Mouse (Mus musculus) hindbrain, embryonic 10.5 days (tissue): Measurements from ENCODE around the gene Gng13. TPM values are rescaled to one million over a fixed set of nuclear protein-coding genes. Genes with fewer than 3 reads are reported as not detected.

Source experiments
- DNase-seq: peaks from one replicate; pipeline ENCODE4 v3.0.0-alpha.2; 2017; ENCODE audit warnings: low spot score
- H3K27ac ChIP-seq: fragments of 300-500 bp; sonication (generic); 2 replicates; pipeline ENCODE4 v1.5.1; 2016; ENCODE audit warnings: mild to moderate bottlenecking, moderate library complexity
- H3K27me3 ChIP-seq: fragments of 300-500 bp; sonication (generic); 2 replicates; pipeline ENCODE4 v1.6.1; 2016; ENCODE audit warnings: mild to moderate bottlenecking; ENCODE audit not compliant: poor library complexity, insufficient read depth, severe bottlenecking
- H3K36me3 ChIP-seq: fragments of 300-500 bp; sonication (generic); 2 replicates; pipeline ENCODE4 v1.6.1; 2016; ENCODE audit warnings: mild to moderate bottlenecking, moderate library complexity
- H3K4me1 ChIP-seq: fragments of 300-500 bp; sonication (generic); replicated peaks from 2 replicates; pipeline ENCODE4 v1.6.1; 2016; ENCODE audit warnings: mild to moderate bottlenecking
- H3K4me3 ChIP-seq: fragments of 300-500 bp; sonication (generic); 2 replicates; pipeline ENCODE4 v1.5.1; 2016; ENCODE audit warnings: mild to moderate bottlenecking, moderate library complexity
- H3K9me3 ChIP-seq: fragments of 300-500 bp; sonication (generic); 2 replicates; pipeline ENCODE4 v1.6.1; 2016; ENCODE audit warnings: mild to moderate bottlenecking, moderate library complexity
- WGBS: fragments of 180-500 bp; shearing (Covaris S2); methylation state at CpG from one replicate; pipeline ENCODE4 v1.1.7; 2016; 5-methylcytosine and 5-hydroxymethylcytosine counted together
- polyA plus RNA-seq: library from polyadenylated mRNA; unstranded; fragments of >200 nt; fragmentation: Nextera tagmentation; extraction: Ambion mirVana; gene quantifications from 2 replicates; pipeline ENCODE4 v1.2.1, GENCODE M21; 2016

The Gng13 gene
- polyA plus RNA-seq, 1 experiment from 2014 or later: 4.4 TPM

GRCm38 (mm10) chr17:25711136-25711535 lies 5.8 kb upstream of the Gng13 start:
- H3K4me1 ChIP-seq: peaks cover 14% of the 10 kb centered on the region
- H3K36me3 ChIP-seq: no peaks in the 10 kb centered on the region
- H3K27ac ChIP-seq: no peak overlapping the region
- no peak overlapping the region for H3K4me3 ChIP-seq
- H3K27me3 ChIP-seq: peaks cover 12% of the 10 kb centered on the region
- DNase-seq: no peak
- no peaks in the 10 kb centered on the region for H3K9me3 ChIP-seq
- WGBS: 83% methylated on average over 4 of the region's 4 CpGs

- Histone ChIP-seq H3K27ac (no peak overlapping the region), H3K4me1 (peaks cover 30% of the 10 kb centered on the region), H3K9me3 (no peaks in the 10 kb centered on the region), H3K36me3 (peaks cover 24% of the 10 kb centered on the region), H3K4me3 (no peak overlapping the region), H3K27me3 (peaks cover 45% of the 10 kb centered on the region)
- no peak for DNase-seq
- 50% methylated on average over 3 of the region's 3 CpGs for WGBS
Observed at GRCm38 (mm10) chr17:25715627-25716026, 1.3 kb upstream of the Gng13 start.

- DNase-seq: peak; percentile 13
- Histone ChIP-seq H3K27me3 (peaks cover 45% of the 10 kb centered on the region), H3K4me1 (peaks cover 30% of the 10 kb centered on the region), H3K9me3 (no peaks in the 10 kb centered on the region), H3K36me3 (peaks cover 29% of the 10 kb centered on the region), H3K4me3 (no peak overlapping the region), H3K27ac (no peak overlapping the region)
- WGBS: 5% methylated on average over 6 of the region's 6 CpGs
Observed at GRCm38 (mm10) chr17:25716130-25716529, 841 bp upstream of the Gng13 start.

GRCm38 (mm10) chr17:25717691-25718090 lies 720 bp downstream of the Gng13 start:
- H3K27me3 ChIP-seq: peaks cover 45% of the 10 kb centered on the region
- H3K27ac ChIP-seq: peak overlapping the region; percentile 46; the same call in 1 of the 2 replicates
- H3K9me3 ChIP-seq: no peaks in the 10 kb centered on the region
- peaks cover 44% of the 10 kb centered on the region for H3K36me3 ChIP-seq
- H3K4me1 ChIP-seq: peaks cover 30% of the 10 kb centered on the region
- H3K4me3 ChIP-seq: peak overlapping the region; percentile 53
- DNase-seq: no peak
- 11% methylated on average over 6 of the region's 6 CpGs for WGBS

GRCm38 (mm10) chr17:25721476-25721875 lies 4.5 kb downstream of the Gng13 start:
- WGBS: 96% methylated on average over 5 of the region's 5 CpGs
- DNase-seq: no peak
- Histone ChIP-seq H3K4me1 (peaks cover 34% of the 10 kb centered on the region), H3K36me3 (peaks cover 75% of the 10 kb centered on the region), H3K9me3 (no peaks in the 10 kb centered on the region), H3K27me3 (peaks cover 29% of the 10 kb centered on the region), H3K27ac (no peak overlapping the region), H3K4me3 (no peak overlapping the region)

GRCm38 (mm10) chr17:25723470-25723869 lies 6.5 kb downstream of the Gng13 start:
- Histone ChIP-seq H3K9me3 (no peaks in the 10 kb centered on the region), H3K4me1 (peaks cover 39% of the 10 kb centered on the region), H3K4me3 (no peak overlapping the region), H3K27ac (no peak overlapping the region), H3K27me3 (peaks cover 10% of the 10 kb centered on the region), H3K36me3 (peaks cover 73% of the 10 kb centered on the region)
- WGBS: 94% methylated on average over 19 of the region's 19 CpGs
- DNase-seq: no peak

GRCm38 (mm10) chr17:25723919-25724318 lies 6.9 kb downstream of the Gng13 start:
- Histone ChIP-seq H3K27me3 (peaks cover 5% of the 10 kb centered on the region), H3K27ac (no peak overlapping the region), H3K9me3 (no peaks in the 10 kb centered on the region), H3K36me3 (peaks cover 72% of the 10 kb centered on the region), H3K4me3 (peak overlapping the region; percentile 13; the same call in 1 of the 2 replicates), H3K4me1 (peaks cover 43% of the 10 kb centered on the region)
- 79% methylated on average over 7 of the region's 7 CpGs for WGBS
- peak; percentile 15 for DNase-seq

- WGBS: 85% methylated on average over 6 of the region's 6 CpGs
- no peak overlapping the region for H3K27ac ChIP-seq
- H3K36me3 ChIP-seq: peaks cover 69% of the 10 kb centered on the region
- H3K9me3 ChIP-seq: no peaks in the 10 kb centered on the region
- H3K27me3 ChIP-seq: no peaks in the 10 kb centered on the region
- no peak for DNase-seq
- H3K4me1 ChIP-seq: peaks cover 45% of the 10 kb centered on the region
- H3K4me3 ChIP-seq: no peak overlapping the region; the same call in 1 of the 2 replicates
Observed at GRCm38 (mm10) chr17:25725264-25725663, 8.3 kb downstream of the Gng13 start.

GRCm38 (mm10) chr17:25727265-25728008 lies 10.5 kb downstream of the Gng13 start, which contains the start of the genes Chtf18 and Rpusd1:
TSS of gene Chtf18 (minus strand) at chr17:25727419.
TSS of gene Rpusd1 (plus strand) at chr17:25727670.
- Histone ChIP-seq H3K4me1 (peaks cover 53% of the 10 kb centered on the region), H3K36me3 (peaks cover 60% of the 10 kb centered on the region), H3K9me3 (no peaks in the 10 kb centered on the region), H3K27ac (peak within 1 kb of the TSS; percentile 90), H3K4me3 (peak within 1 kb of the TSS; percentile 73), H3K27me3 (no peaks in the 10 kb centered on the region)
- 1% methylated on average over 37 of the region's 37 CpGs for WGBS
- DNase-seq: peak; percentile 98

GRCm38 (mm10) chr17:25728009-25728270 lies 11.0 kb downstream of the Gng13 start:
- Histone ChIP-seq H3K27me3 (no peaks in the 10 kb centered on the region), H3K36me3 (peaks cover 55% of the 10 kb centered on the region), H3K4me3 (peak overlapping the region; percentile 73), H3K27ac (peak overlapping the region; percentile 90), H3K9me3 (no peaks in the 10 kb centered on the region), H3K4me1 (peaks cover 54% of the 10 kb centered on the region)
- WGBS: 27% methylated on average over 4 of the region's 4 CpGs
- no peak for DNase-seq

GRCm38 (mm10) chr17:25732082-25732481 lies 15.1 kb downstream of the Gng13 start:
- Histone ChIP-seq H3K4me1 (peaks cover 27% of the 10 kb centered on the region), H3K27me3 (peaks cover 5% of the 10 kb centered on the region; the same call in 1 of the 2 replicates), H3K4me3 (no peak overlapping the region), H3K27ac (no peak overlapping the region), H3K36me3 (peaks cover 27% of the 10 kb centered on the region), H3K9me3 (no peaks in the 10 kb centered on the region)
- 20% methylated on average over 2 of the region's 2 CpGs for WGBS
- DNase-seq: peak; percentile 92

GRCm38 (mm10) chr17:25735246-25735645 lies 18.3 kb downstream of the Gng13 start:
- Histone ChIP-seq H3K4me1 (peaks cover 8% of the 10 kb centered on the region; the same call in 1 of the 2 replicates), H3K27me3 (peaks cover 6% of the 10 kb centered on the region; the same call in 1 of the 2 replicates), H3K4me3 (no peak overlapping the region), H3K9me3 (no peaks in the 10 kb centered on the region), H3K36me3 (peaks cover 12% of the 10 kb centered on the region), H3K27ac (no peak overlapping the region)
- DNase-seq: no peak
- WGBS: 85% methylated on average over 5 of the region's 5 CpGs

- WGBS: 78% methylated on average over 3 of the region's 3 CpGs
- no peaks in the 10 kb centered on the region for H3K9me3 ChIP-seq
- H3K36me3 ChIP-seq: peaks cover 7% of the 10 kb centered on the region
- H3K4me3 ChIP-seq: no peak within 1 kb of the TSS
- DNase-seq: no peak
- H3K27ac ChIP-seq: no peak within 1 kb of the TSS
- peaks cover 6% of the 10 kb centered on the region; the same call in 1 of the 2 replicates for H3K27me3 ChIP-seq
- H3K4me1 ChIP-seq: peaks cover 8% of the 10 kb centered on the region; the same call in 1 of the 2 replicates
Observed at GRCm38 (mm10) chr17:25735745-25736144, 18.8 kb downstream of the Gng13 start, which contains the start of gene Mslnl. TSS of gene Mslnl (plus strand) at chr17:25736042.
